Mouse (Mus musculus): ENCODE data around the gene Rsad1. TPM values are rescaled to one million over a fixed set of nuclear protein-coding genes. Genes with fewer than 3 reads are reported as not detected.

Gene Rsad1
- polyA plus RNA-seq (2012; rRNA removed; ENCODE audit: low replicate concordance) = 4.8 and 7.6 TPM in 2 replicates

DNA sequence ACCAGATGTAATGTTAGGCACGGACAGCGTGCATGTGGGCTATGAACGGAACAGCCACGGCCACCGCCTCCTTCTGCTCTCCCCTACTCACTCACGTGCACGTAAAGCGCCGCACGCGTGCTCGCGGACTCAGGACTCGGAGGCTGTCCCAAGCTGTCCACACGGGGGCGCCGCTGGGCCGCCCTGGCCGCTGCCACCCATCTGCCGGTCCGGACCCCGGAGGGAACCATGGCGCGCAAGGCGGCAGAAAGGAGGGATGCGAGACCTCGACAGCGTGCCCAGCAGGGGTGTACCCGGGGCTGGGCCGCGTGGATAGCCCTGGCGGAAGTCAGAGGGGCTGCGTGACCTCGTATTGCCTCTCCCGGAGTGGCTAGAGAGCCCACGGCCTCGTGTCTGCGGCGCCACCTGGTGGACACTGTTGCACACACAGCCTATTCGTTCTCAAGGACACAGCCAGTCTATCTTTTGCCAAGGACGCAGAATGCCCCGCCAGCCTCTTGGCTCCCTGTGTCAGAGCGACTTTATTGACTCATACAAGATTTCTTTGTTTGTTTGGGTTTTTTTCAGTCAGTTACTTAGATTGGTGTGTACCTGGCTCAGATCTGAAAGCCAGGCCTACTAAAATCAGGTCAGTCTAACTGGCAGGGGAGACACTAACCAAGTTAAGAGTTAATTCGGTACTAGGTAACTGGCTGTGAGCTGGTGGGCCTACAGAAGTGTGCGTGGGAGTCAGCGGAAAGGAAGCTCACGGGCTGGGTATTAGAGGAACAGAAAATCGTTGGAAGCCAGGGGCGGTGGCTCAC is at the start of gene Rsad1:
TSS of gene Rsad1 (minus strand) at position 368 of the 803 bp plus-strand sequence.

DNA sequence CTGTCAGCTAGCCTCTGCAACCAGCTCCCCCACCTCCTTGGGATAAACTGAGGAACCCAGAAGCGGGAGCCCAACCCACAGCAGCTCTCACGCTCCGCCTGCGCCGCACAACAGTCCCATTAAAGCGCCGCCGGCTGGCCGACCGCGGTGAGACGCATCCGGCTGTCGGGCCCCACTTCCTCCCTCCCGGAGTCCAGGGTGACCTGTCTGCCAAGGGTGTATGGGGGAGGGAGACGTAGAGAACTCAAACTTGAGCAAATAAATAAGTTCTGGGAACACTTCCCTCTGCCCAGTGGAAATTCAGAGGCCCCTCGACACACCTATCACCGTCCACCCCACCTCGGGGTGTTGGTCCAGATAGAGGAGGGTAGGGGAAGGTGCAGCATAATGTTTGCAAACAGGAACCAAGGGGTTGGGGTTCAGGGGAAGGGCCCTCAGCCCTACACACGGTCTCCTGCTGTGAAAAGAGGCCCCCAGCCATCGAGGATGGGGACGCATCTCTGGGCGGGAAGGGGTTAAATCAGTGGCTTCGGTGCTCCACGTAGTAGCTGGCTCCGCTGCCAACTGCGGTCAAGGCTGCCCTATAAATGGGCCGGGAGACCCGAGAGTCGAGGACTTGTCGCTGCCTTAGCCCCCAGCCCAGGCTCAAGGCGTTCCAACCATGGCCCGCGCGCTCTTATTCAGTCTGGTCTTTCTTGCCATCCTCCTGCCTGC is 15.5 kb upstream of the Rsad1 start, which contains the start of gene Chad:
TSS of gene Chad (plus strand) at position 611 of the 714 bp plus-strand sequence.

DNA sequence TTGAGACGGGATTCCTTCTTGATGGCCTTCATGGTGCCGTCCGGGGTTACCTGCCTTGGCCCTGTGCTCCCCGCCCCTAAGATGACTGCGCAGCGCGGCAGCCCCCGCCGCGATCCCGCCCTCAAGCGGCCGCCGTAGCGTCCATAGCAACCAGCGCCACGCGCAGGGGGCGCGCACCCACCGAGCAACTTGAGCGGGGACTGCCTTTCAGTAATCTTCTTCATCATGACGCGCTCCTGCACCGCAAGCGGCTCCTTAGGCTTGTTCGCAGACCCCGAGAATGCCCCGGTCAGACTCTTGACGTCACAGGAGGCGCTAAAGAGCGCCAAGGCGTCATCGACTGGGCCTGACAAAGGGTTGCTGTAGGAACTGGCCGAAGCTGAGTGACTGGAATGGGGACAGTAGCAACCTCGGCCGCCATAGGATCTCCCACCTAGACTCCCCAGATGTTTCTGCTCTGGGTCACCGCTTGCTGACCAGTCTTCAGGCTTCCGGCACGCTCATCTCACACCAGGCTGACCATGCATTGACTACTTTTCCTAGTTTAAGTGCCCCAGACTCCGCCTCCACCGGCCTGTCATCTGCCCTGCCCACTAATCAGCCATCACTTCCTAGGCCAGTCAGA is 27.7 kb downstream of the Rsad1 start, which contains the start of gene Mycbpap:
TSS of gene Mycbpap (minus strand) at position 524 of the 625 bp plus-strand sequence.

DNA sequence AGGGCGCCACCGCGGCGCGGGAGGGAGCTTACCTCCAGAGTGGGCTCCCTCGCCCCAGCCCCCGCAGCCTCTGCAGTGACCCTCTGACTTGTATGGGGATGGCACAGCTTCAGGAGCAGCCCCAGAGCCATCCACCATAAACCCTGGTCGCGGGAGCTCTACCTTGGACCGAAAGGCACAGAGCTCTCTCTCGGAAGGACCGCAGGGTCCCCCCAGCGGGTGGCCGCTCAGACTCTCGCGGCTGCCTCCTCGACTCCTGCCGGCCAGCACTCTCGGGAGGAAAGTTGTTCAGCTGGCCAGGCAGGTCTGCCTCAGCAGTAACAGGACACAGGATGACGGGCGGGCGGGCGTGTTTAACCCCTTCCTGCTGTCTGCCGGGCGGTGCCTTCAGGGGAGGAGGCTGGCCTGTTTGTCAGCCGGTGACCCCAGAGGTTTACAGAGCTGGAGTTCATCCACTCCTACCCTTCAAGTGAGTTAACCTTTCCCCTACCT is 49.3 kb downstream of the Rsad1 start, which contains the start of gene Epn3:
TSS of gene Epn3 (minus strand) at position 314 of the 492 bp plus-strand sequence.

Other genes with a start within 250 kb of the Rsad1 start
- 0.92 and 1.6 TPM in 2 replicates for gene Luc7l3, start 227.3 kb downstream of the Rsad1 start, polyA plus RNA-seq (2012; rRNA removed; ENCODE audit: low replicate concordance)
- 68.4 and 74.6 TPM in 2 replicates for gene Ankrd40, start 221.3 kb downstream of the Rsad1 start, polyA plus RNA-seq (2012; rRNA removed; ENCODE audit: low replicate concordance)
- 70.3 and 173 TPM in 2 replicates for gene Abcc3, start 156.3 kb downstream of the Rsad1 start, polyA plus RNA-seq (2012; rRNA removed; ENCODE audit: low replicate concordance)
- gene Cacna1g, start 75.1 kb downstream of the Rsad1 start, polyA plus RNA-seq (2012; rRNA removed; ENCODE audit: low replicate concordance) = 7.5 and 15.5 TPM in 2 replicates
- 0.08 TPM in 1 of 2 replicates, not detected in the other for gene Spata20, start 63.1 kb downstream of the Rsad1 start, polyA plus RNA-seq (2012; rRNA removed; ENCODE audit: low replicate concordance)
- 4.1 and 10.7 TPM in 2 replicates for gene Epn3, start 49.3 kb downstream of the Rsad1 start, polyA plus RNA-seq (2012; rRNA removed; ENCODE audit: low replicate concordance)
- 1.9 and 2.7 TPM in 2 replicates for gene Mycbpap, start 27.5 kb downstream of the Rsad1 start, polyA plus RNA-seq (2012; rRNA removed; ENCODE audit: low replicate concordance)
- 1.3 and 66.7 TPM in 2 replicates for gene Chad, start 15.8 kb upstream of the Rsad1 start, polyA plus RNA-seq (2012; rRNA removed; ENCODE audit: low replicate concordance)
- gene Acsf2, start 52.6 kb upstream of the Rsad1 start, polyA plus RNA-seq (2012; rRNA removed; ENCODE audit: low replicate concordance) = 29.7 and 35.2 TPM in 2 replicates
- 115 and 176 TPM in 2 replicates for gene Lrrc59, start 80.5 kb upstream of the Rsad1 start, polyA plus RNA-seq (2012; rRNA removed; ENCODE audit: low replicate concordance)
- 16.2 and 23.4 TPM in 2 replicates for gene Mrpl27, start 104.5 kb upstream of the Rsad1 start, polyA plus RNA-seq (2012; rRNA removed; ENCODE audit: low replicate concordance)
- 0.92 and 1.4 TPM in 2 replicates for gene Eme1, start 104.7 kb upstream of the Rsad1 start, polyA plus RNA-seq (2012; rRNA removed; ENCODE audit: low replicate concordance)
- gene Xylt2, start 128.3 kb upstream of the Rsad1 start, polyA plus RNA-seq (2012; rRNA removed; ENCODE audit: low replicate concordance) = 23.8 and 24.6 TPM in 2 replicates
- 0.05 TPM in 1 of 2 replicates, not detected in the other for gene Gm11541, start 155.2 kb upstream of the Rsad1 start, polyA plus RNA-seq (2012; rRNA removed; ENCODE audit: low replicate concordance)
- gene Cdc34b, start 192.5 kb upstream of the Rsad1 start, polyA plus RNA-seq (2012; rRNA removed; ENCODE audit: low replicate concordance) = 0.09 TPM in 1 of 2 replicates, not detected in the other
- 0.24 TPM in 1 of 2 replicates, not detected in the other for gene Tmem92, start 233.4 kb upstream of the Rsad1 start, polyA plus RNA-seq (2012; rRNA removed; ENCODE audit: low replicate concordance)